ENCODE assay signal across 19 mouse cellular contexts in the genomic region with DNA sequence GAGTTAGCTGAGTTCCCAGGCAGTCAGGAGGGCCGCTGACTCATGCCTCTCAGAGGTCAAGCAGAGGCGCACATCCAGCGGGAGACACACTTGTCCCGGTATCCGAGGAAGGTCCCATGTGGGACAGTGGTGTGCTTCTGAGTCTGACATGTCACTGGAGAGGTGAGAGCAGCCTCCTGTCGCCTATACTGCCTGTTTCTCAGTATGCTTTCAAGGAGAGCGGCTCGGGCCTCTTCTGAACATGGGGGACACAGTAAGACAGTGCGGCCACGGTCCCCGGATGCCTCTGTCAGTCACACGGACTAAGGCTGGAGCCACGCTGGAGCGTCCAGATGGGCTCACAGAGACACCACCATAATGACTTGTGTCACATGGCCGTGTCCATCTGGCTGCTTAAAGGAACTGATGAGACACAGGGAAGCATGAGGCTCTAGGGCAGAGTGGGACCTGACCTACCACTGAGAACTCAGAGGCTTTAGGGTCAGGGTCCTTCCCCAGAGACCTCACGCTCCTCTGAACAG. TPM values are rescaled to one million over a fixed set of nuclear protein-coding genes. Genes with fewer than 3 reads are reported as not detected.
A peak's percentile ranks its signal among the peaks of the same experiment; 100 is the strongest.
DNase-seq lines count a peak whose midpoint lies in the region; ATAC-seq and TF ChIP-seq lines count a peak whose summit lies in the region.
"Had no signal": no experiment of that assay in that cellular context is flagged by ENCODE, and none has a peak within 500 bp of the region (broad histone marks: within the 10 kb centered on the region; RNA-seq: fewer than 3 reads in every experiment).

No protein-coding gene starts in this region.

- H3K27me3 ChIP-seq in midbrain, postnatal 0 days (ENCODE audit: insufficient read depth, low read length): no peaks in the 10 kb centered on the region
- no peaks in the 10 kb centered on the region for H3K27me3 ChIP-seq in midbrain, embryonic 15.5 days (replicated peaks)

- H3K4me1 ChIP-seq in midbrain, postnatal 0 days (ENCODE audit: insufficient read depth, low read length): peaks cover 11% of the 10 kb centered on the region
- peaks cover 29% of the 10 kb centered on the region for H3K4me1 ChIP-seq in midbrain, embryonic 15.5 days
- H3K4me1 ChIP-seq: limb, embryonic 10.5 days had no signal

- H3K27ac ChIP-seq in gastrocnemius, adult 2 months: peak overlapping the region; percentile 81
- H3K27ac ChIP-seq in midbrain, postnatal 0 days (ENCODE audit: low read depth, low read length): no peak overlapping the region
- H3K27ac ChIP-seq in midbrain, embryonic 15.5 days: no peak overlapping the region
- H3K27ac ChIP-seq: heart, embryonic 10.5 days; limb, embryonic 10.5 days had no signal

- DNase-seq in gastrocnemius, adult 2 months: peak; percentile 53
- DNase-seq in gastrocnemius, postnatal 25 days: no peak
- DNase-seq in midbrain, postnatal 0 days (ENCODE audit: low spot score): peak; percentile 51
- DNase-seq in cerebellum, postnatal 25 days: peak; percentile 70 to 76
- DNase-seq in retina, postnatal 1 day: peak; percentile 58
- no peak for DNase-seq in gastrocnemius, postnatal 10 days
- DNase-seq: heart, postnatal 10 days; kidney, adult 9 months; kidney, postnatal 4 days; lung, adult 2 months; lung, postnatal 36 days; thymus, postnatal 36 days had no signal

- H3K9ac ChIP-seq in midbrain, postnatal 0 days (replicated peaks; ENCODE audit: low read length, poor library complexity, severe bottlenecking): no peak overlapping the region
- H3K9ac ChIP-seq in midbrain, embryonic 15.5 days: no peak overlapping the region

- intact Hi-C loops in gastrocnemius, adult 2 months (cut with DNase I): no loop called here

- no peaks in the 10 kb centered on the region for H3K36me3 ChIP-seq in midbrain, postnatal 0 days (ENCODE audit: insufficient read depth, low read length)
- H3K36me3 ChIP-seq in midbrain, embryonic 15.5 days (replicated peaks): no peaks in the 10 kb centered on the region
- H3K36me3 ChIP-seq: heart, embryonic 10.5 days; limb, embryonic 10.5 days had no signal

- ATAC-seq in midbrain, postnatal 0 days (ENCODE audit: low FRiP score): no peak
- ATAC-seq in midbrain, embryonic 15.5 days (replicated peaks): no peak
- ATAC-seq: inflammation-experienced regulatory T-cells, adult 6 months had no signal

- H3K4me2 ChIP-seq in midbrain, postnatal 0 days (ENCODE audit: low read depth, low read length, poor library complexity, severe bottlenecking): no peak overlapping the region
- H3K4me2 ChIP-seq in midbrain, embryonic 15.5 days: no peak overlapping the region
- H3K4me2 ChIP-seq: liver, embryonic 11.5 days had no signal

- H3K4me3 ChIP-seq in gastrocnemius, adult 2 months: no peak overlapping the region
- H3K4me3 ChIP-seq in midbrain, postnatal 0 days (ENCODE audit: low read depth, low read length): no peak overlapping the region
- H3K4me3 ChIP-seq in midbrain, embryonic 15.5 days: no peak overlapping the region
- H3K4me3 ChIP-seq: heart, embryonic 10.5 days; limb, embryonic 10.5 days had no signal

- TF ChIP-seq CTCF in gastrocnemius, adult 2 months (IDR thresholded peaks at IDR 0.05): no peak
- no peak for TF ChIP-seq CTCF in midbrain, postnatal 0 days (IDR thresholded peaks at IDR 0.05)

- WGBS in midbrain, postnatal 0 days: 69% methylated on average over 16 of the region's 16 CpGs
- WGBS in midbrain, embryonic 15.5 days: 76% methylated on average over 16 of the region's 16 CpGs

- H3K9me3 ChIP-seq in midbrain, postnatal 0 days (ENCODE audit: low read length): no peaks in the 10 kb centered on the region
- no peaks in the 10 kb centered on the region for H3K9me3 ChIP-seq in midbrain, embryonic 15.5 days
- H3K9me3 ChIP-seq: heart, embryonic 10.5 days; limb, embryonic 10.5 days had no signal

RNA-seq across cellular contexts. Expression of gene Kcnc1, which starts 21.9 kb away (rescaled TPM):
- total RNA-seq in gastrocnemius, adult 2 months (2021): 10 to 100 TPM; 38.9 to 66.6 TPM
- 10 to 100 TPM; 50.0 to 65.5 TPM for total RNA-seq in gastrocnemius, postnatal 25 days (2021)
- 43.8 and 44.9 TPM in 2 replicates for total RNA-seq in midbrain, postnatal 0 days (2014; rRNA removed)
- 24.0 and 26.5 TPM in 2 replicates for polyA plus RNA-seq in midbrain, postnatal 0 days (2015; fragmentation: Nextera tagmentation; extraction: Ambion mirVana)
- 15.2 and 17.0 TPM in 2 replicates for polyA plus RNA-seq in midbrain, embryonic 15.5 days (2015; fragmentation: Nextera tagmentation; extraction: Ambion mirVana)
- 10 to 100 TPM; 19.7 to 21.1 TPM for total RNA-seq in gastrocnemius, postnatal 10 days (2021)

RNA-seq across cellular contexts. Expression of gene Myod1, which starts 41.9 kb away (rescaled TPM):
- total RNA-seq in gastrocnemius, adult 2 months (2021): 10 to 100 TPM; 17.3 to 21.3 TPM
- 10 to 100 TPM; 17.7 to 17.8 TPM for total RNA-seq in gastrocnemius, postnatal 25 days (2021)
- total RNA-seq in midbrain, postnatal 0 days (2014; rRNA removed): 2.8 TPM in 1 of 2 replicates, not detected in the other
- polyA plus RNA-seq in midbrain, postnatal 0 days (2015; fragmentation: Nextera tagmentation; extraction: Ambion mirVana): 0.11 and 0.52 TPM in 2 replicates
- polyA plus RNA-seq in midbrain, embryonic 15.5 days (2015; fragmentation: Nextera tagmentation; extraction: Ambion mirVana): 0.09 and 0.14 TPM in 2 replicates
- total RNA-seq in gastrocnemius, postnatal 10 days (2021): 10 to 100 TPM; 36.8 to 45.3 TPM
- total RNA-seq: ES-E14; heart, postnatal 10 days; layer of hippocampus, postnatal 25 days had no signal
- polyA plus RNA-seq: inflammation-experienced regulatory T-cells, adult 6 months had no signal

Comparison
In these comparisons a context has a peak if more than half of its experiments do, and no peak if none do; other contexts are left out.
1. DNase-seq: peak in gastrocnemius, adult 2 months (single experiment), midbrain, postnatal 0 days (single experiment), cerebellum, postnatal 25 days (2 of 2) and retina, postnatal 1 day (single experiment); none in gastrocnemius, postnatal 25 days (single experiment) and gastrocnemius, postnatal 10 days (single experiment).